Mouse (Mus musculus) kidney, adult 2 months (tissue): ENCODE measurements around the gene Pask.

Experiments used
- CTCF ChIP-seq: fragments of 200-500 bp; conservative IDR thresholded peaks from 2 replicates; pipeline ENCODE4 v1.5.1; 2011; ENCODE audit warnings: low read depth, mild to moderate bottlenecking, control low read depth, low read length, moderate library complexity, mixed read lengths; ENCODE audit not compliant: insufficient read depth, insufficient read length
- POLR2A ChIP-seq: fragments of 200-500 bp; IDR thresholded peaks from one replicate; pipeline ENCODE4 v1.6.1; 2011; ENCODE audit warnings: low read depth, low read length, control low read depth

DNA sequence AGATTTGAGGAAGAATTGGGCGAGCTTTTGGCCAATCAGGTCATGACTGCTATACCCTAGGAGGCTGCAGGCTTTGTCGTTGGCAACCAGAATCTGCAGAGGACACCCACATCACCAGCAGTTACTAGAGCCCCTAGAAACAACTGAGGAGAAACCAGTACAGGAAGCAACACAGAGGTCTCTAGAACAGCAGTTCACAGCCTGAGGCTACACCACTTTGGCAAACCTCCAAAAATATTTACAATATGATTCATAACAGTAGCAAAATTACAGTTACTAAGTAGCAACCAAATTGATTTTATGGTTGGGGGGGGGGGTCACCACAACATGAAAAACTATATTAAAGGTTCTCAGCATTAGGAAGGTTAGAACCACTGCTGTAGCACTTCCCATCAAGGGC is 8.7 kb downstream of the Pask start:
- no peak for TF ChIP-seq CTCF
- TF ChIP-seq POLR2A: no peak
